Mouse (Mus musculus) gastrocnemius, adult 18-20 months (tissue): ENCODE measurements around the gene Ccdc93. TPM values are rescaled to one million over a fixed set of nuclear protein-coding genes. Genes with fewer than 3 reads are reported as not detected.
A peak's percentile ranks its signal among the peaks of the same experiment; 100 is the strongest.

Experiments used
- DNase-seq: peaks from one replicate; pipeline ENCODE4 v3.0.0; 2021; ENCODE audit warnings: low spot score
- total RNA-seq, 2 experiments: library from RNA; stranded (reverse); gene quantifications; 2 replicates each; pipeline ENCODE4 v1.2.3; 2021

Gene Ccdc93
- total RNA-seq, 2 experiments from 2014 or later = 8.3 to 8.9 TPM

DNA sequence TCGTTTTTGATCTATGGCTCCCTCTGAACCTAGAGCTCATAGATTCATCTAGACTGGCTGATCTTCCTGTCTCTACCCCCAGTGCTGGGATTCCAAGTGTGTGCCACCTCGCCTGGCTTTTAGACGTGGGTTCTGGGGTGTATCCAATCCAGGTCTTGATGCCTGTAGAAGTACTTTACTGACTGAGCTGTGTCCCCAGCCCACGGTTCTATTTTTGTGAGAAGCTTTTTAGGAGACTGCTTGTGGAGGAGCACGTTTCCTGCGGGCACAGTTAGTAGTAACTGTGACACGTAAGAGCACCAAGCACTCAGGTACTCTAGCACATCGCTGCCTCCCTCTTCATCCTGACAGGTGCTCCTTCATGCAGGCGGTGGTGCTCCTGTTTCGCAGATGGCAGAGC lies 16.4 kb downstream of the Ccdc93 start:
- no peak for DNase-seq

DNA sequence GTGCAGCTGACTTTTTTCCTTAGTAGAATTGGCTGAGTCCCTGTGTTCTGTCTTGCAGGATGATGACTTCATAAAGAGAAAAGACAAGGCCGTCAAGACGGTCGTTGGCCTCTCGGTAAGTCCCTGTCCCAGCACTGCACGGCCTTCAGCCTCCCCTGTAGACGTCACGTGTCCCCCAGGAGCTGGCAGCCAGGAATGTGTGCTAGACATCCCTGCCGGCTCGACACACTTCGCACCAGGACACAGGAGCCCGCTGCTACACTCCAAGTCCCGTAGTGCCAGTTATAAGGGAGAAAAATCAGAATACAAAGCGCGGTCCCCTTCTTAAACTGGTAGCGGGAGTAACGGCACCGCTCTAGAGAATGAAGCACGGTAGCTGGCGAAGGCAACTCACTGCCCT lies 17.3 kb downstream of the Ccdc93 start:
- DNase-seq = no peak

DNA sequence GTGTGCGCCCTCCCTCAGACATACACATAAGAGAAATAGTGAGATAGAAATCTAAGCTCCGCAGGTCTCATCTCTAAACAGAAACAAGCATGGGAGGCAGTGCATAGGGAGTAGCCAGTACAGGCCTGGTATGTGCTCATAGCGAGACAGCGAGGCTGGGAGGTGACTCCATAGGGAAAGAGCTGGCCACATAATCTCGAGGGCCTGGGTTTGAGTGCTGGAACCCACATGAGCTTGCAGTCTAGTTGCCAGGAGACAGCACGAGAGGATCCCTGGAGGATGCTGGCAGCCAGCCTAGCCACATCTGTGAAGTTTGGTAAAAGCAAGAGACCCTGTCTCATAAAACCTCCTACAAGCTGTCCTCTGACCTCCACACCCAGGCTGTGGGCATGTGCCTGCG lies 20.2 kb downstream of the Ccdc93 start:
- no peak for DNase-seq

DNA sequence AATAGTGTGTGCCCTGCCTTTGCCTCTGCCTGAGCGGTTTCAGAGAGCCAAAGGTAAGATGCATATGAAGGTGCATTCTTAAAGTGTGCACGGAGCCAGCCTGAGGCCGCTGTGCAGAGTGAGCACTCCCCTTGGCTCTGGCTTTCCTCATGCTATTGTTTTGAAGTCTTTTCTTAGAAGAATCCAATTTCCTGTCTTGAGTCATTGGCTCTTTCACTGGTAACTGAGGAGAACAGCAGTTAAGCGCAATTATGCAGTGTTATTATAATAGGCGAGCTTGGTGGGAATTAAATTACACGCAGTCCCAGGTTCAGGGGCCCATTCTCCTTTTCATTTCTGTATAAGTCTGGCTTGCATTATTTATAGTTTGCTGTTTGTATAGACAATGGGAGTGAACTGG lies 21.6 kb downstream of the Ccdc93 start:
- no peak for DNase-seq

DNA sequence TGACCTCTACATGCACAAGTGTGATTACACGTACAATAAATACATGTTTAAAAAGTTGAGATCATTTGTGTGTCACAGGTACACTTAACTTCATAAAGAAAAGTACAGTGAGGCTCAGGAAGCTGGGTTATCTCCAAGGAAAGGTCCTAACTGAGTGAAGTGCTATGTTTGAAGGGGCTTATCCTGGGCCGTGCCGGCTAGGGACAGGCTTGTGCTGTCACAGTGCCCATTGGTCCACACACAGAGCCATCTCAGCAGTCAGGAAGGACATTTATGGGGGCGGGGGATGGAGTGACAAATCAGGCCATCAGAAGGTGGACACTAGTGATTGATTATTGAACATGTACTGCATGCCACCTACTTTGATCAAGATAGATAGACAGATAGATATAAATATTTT lies 22.2 kb downstream of the Ccdc93 start:
- no peak for DNase-seq

DNA sequence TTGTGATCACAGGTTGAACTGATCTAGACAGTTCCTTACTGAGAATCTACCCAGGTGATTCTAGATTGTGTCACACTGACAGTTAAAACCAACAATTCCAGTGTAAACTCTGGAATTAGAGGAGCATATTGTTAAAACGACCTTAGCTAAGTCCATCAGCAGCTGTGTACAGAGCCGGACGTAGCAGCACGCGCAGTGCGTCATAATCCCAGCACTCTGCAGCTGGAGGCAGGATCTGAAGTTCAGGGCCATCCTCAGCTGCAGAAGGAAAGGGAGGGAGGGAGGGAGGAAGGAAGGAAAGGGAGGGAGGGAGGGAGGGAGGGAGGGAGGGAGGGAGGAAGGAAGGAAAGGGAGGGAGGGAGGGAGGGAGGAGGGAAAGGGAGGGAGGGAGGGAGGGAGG lies 24.1 kb downstream of the Ccdc93 start:
- DNase-seq = no peak

DNA sequence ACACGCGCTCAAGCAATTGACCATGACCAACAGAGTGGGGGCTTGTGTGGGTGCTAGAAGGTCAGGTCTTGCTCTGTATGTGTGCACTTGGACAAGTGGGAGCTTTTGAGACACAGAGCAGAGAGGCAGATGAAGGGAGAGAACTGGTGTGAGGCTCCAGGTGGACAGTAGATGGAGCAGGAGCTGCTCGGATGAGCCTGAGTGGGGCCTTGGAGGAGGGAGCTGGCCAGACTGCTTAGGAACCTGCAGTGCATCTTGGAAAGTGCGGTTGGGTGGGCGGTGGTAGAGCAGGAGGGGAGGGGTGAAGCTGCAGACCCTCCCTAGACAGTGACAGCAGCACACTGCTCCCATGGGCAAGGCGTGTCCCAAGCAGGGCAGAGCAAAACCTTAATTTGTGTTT lies 29.2 kb downstream of the Ccdc93 start:
- DNase-seq = no peak

DNA sequence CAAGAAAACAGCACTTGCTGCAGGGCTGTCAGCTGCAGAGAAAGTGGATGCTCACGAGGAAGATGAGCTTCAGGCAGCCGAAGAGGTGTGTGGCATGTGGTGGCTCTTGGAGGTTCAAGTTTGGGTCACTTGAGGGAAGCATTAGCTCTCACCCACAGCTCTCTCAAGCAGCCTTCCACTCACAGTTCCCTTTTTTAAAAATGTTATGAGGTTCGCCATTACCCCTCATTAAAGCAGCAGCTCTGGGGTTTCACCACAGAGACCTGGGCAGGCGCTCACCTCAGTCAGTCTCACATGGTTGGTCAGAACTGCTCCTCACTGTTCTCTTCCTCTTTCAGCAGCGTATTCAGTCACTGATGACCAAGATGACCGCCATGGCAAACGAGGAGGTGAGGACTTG lies 31.0 kb downstream of the Ccdc93 start:
- no peak for DNase-seq

DNA sequence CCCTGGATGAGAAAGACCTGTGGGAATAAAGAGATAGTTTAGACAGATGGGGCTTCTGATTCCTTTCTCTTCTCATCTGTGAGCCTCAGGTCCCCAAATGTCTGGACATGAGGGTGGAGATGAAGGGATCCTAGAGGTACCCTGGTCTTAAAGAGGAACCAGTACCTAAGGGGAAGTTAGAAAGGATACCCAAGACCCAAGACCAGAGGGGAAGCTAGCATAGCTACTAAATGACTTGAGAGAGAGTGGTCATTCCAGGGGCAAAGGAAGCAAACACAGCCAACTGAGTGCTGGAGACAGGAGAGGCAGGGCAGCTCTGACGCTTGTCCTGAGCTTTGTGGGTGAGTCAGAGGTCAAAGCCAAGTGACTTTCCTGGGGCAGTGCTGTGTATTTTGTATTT lies 31.8 kb downstream of the Ccdc93 start:
- DNase-seq = no peak

DNA sequence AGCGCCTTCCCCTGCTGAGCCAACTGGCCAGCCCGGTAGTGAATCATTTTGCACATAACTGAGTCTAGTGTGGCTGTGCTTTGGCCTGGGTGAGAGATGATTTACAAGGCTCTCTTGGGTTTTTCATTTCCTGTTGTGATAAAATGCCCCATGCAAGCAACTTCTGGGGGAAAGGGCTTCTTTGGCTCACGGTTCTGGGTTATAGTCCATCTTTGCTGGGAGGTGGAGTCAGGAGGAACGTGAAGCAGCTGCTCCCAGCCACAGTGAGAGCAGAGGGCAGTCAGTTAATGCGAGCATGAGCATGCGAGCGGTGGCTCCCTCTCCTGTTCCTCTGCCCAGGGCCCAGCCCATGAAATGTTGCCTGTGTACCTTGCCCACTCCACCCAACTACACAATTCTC lies 33.0 kb downstream of the Ccdc93 start:
- DNase-seq = no peak

DNA sequence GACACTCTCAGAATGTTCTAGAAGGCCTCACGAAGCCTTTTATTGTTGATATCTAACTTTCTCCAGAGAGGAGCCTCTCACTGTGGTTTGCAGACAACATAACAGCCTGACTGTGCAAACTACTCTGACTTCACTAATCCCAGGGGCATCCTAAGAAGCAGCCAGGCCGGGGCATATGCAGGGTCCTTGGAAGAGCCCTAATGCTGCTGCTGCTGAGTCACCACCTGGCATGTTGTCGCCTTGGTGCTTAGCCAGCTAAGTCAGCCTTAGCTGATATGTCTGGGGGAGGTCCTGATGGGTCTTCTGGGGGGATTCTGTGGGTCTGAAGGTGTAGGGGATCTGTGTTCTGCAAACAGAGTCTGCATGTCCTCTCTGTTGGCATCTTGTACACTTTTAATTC lies 35.4 kb downstream of the Ccdc93 start:
- no peak for DNase-seq

DNA sequence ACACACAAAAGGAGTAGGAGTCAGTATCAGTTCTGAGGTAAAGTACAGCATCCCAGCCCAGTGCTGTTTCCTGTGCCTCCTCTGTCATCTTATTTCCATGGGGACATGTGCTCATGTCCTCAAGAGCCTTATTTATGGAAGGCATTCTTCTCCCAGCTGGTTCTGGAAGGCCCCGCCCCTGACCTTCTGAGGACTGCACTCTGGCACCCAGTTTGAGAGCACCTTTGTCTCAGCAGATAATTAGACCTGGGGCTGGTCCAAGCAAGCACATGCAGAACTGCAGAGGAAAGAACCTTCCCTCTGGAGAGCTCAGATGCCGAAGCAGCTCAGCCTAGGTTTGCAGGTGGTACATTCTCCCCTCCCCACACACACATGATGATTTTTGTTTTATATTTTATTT lies 37.4 kb downstream of the Ccdc93 start:
- DNase-seq = no peak

DNA sequence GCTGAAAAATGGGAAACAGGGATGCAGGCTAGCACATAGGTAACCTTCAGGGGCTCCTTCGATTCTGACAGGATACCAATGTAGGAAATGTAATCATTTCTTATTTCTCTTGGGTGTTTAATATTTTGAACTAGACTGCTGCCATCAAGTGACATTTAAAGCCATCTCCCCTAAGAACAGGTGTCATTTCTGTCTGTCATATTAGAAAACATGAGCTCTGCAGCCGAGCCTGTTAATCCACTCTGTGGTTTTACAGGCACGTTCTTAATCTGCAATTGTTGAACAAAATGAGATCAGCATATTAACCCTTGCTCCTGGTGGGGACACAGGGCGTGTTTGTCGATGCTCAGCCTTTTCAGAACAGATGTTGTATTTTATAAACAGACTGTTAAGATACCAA lies 40.7 kb downstream of the Ccdc93 start:
- DNase-seq = no peak

DNA sequence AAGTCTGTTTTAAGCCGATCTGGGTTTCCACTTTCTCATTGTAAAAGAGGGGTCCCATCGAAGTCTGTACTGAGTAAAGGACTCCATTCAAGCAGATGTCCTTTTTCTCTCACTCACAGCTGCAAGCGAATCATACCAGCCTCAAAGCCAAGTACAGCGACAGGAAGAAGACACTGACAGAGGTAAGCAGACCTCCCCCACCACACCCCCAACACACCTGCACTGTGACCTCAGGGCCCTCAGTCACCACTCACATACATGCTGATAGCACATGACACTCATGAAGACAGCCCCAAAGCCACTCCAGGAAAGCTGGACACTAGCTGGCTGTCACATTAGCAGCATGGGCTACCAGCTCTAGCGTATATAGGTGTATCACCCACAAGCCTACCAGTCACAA lies 46.9 kb downstream of the Ccdc93 start:
- no peak for DNase-seq

DNA sequence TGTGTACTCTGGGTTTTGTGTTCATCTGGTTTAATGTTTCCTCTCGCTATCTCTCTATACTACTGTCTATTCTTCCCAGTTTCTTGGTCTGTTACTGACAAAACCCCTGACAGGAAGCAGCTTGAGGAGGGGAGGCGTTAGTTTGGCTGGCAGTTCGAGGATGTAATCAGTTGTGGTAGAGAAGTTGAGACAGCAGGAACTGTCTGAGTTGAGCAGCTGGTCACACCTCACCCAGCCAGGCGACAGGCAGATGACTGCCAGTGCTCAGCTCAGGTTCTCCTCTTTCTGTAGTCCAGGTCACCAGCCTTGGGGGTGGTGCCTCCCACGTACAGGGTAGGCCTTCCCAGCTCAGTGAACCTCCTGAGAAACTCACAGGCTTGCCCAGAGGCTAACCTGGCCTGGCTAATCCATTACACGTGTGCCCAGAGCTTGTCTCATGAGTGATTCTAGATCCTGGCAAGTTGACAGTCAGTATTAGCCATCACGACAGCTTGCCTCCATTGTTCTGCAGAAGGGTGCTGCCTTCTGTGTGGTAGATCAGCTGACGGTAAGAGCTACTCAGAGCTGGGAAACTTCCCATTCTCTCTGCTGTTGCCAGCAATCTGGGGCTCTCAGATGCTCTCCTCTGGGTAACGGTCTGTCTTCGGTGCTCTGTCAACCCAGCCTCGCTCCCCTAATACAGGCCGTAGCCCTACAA lies 47.6 kb downstream of the Ccdc93 start:
- DNase-seq = peak; percentile 28

DNA sequence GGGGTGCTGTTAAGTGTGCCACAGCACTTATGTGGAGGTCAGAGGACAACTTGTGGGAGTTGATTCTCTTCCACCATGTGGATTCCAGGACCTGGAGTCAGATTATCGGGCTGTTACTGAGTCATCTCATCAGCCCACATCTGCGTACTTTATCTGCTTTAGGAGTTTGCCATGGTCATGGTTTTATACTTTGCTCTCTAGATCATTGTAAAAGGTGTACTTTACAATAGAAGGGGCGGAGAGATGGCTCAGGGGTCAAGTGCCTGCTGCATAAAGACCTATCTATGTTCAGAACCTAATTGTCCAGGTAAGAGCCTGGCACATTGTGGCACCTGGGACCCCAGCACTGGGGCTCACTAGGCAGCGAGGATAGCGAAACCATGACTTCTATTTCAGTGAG lies 48.6 kb downstream of the Ccdc93 start:
- DNase-seq = no peak

DNA sequence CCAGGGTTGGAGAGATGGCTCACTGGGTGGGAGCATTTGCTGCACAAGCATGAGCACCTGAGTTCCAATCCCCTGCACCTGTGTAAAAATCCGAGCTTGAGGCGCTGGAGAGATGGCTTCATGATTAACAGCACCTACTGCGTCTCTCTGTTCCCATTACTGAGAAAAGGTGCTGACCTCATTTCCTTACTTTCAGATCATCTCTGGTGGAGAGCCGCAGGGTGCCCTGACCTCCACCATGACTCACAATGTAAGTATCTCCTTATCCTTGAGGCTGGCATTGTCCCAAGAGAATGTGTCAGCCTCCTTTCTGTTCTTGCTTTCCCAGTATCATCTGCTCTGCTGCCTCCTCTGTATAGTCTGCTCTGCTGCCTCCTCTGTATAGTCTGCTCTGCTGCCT lies 52.2 kb downstream of the Ccdc93 start:
- DNase-seq = no peak

DNA sequence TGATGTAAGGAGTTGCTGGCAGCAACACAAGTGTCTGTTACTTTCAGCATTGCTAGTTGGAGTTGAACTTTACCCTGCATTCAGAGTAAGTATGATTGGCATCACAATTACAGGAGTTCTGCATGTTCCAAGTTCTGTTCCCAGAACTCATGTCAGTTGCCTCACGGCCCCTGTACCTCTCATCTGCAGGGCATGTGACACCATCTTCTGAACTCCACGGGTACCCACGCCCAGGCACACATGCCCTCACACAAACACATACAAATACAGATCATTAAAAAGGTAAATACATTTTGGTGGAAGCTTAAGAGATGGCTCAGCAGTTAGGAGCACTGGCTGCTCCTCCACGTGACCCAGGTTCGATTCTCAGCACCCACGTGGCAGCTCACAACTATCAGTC lies 56.0 kb downstream of the Ccdc93 start:
- DNase-seq = no peak

DNA sequence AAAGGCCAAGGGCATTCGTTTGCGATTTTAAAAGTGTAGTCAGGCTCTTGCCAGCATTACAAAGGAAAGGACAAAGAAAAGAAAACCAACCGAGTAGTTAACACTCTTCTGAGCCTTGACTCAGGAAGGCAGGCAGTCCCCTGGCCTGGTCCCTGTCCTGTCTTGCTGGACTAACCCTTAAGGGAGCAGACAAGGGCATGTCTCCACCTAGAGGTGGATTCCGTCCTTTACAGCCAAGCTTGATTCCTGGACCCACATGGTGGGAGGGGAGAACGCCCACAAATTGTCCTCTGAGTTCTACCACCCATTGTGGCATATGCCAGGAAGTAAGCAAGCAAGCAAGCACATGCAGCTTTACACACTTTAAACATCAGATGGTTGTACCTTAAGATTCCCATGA lies 59.4 kb downstream of the Ccdc93 start:
- peak; percentile 16 for DNase-seq

DNA sequence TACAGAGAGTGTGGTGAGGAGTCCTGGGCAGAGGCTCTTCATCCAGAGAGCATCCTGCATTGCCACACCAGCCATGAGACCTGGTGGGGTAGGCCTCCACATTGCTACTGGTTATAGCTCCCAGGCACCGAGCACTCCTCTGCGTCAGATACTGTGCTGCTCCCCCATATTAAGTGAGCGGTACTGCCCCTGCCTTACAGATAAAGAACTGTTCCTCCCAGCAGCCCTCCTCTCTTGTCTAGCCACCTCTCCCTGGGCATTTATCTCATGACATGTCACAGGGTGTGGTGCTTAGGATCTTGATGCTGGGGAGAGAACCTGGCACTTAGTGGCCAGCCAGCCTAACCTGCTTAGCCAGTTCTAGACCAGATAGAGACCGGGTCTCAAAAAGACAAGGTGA lies 66.2 kb downstream of the Ccdc93 start:
- no peak for DNase-seq

DNA sequence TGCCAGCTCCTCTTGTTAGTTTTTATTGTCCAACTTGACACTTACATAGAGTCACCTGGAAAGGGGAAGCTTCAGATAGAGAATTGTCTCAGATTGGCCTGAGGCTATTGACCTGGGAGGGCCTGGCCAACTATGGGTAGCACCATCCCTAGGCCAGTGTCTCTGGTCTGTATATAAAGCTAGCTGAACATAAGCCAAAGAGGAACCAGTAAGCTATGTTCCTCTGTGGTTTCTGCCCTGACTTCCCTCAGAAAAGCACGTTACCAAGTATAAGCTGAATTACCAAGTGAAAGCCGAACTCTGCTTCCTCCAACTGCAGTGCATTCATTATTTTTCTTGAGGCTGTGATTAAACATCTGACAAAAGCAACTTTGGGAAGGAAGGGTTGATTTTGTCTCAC lies 77.9 kb downstream of the Ccdc93 start:
- DNase-seq = no peak

DNA sequence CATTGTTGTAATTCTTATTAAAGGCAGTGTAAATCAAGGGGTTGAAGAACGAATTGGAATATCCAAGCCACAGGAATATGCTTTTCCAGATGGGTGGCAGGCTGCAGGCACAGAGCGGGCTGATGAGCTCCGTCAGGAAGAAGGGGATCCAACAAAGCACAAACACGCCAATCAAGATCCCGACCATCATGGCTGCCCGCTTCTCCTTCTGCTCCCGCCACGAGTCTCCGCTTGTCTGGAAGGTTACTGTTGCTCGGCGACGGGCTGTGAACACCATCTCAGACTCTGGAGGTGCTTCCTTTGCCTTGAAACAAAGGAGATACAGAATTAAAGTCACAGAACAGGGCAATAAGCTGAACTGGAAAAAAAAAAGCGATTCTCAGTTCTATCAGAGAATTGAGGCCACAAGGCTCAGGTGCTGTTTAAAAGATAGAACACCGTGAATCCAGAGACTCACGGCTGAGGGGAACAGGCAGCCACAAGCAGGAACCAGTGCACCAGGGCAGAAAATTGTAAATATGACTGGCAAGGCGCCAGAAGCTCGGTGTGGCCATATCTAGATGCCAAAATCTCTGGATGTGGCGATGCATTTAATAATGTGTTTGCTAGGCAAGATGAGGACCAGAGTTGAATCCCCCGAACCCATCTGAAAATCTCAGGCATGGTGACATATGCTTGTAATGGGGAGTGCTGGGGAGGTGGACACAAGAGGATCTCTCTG lies 79.7 kb downstream of the Ccdc93 start:
- DNase-seq = no peak

DNA sequence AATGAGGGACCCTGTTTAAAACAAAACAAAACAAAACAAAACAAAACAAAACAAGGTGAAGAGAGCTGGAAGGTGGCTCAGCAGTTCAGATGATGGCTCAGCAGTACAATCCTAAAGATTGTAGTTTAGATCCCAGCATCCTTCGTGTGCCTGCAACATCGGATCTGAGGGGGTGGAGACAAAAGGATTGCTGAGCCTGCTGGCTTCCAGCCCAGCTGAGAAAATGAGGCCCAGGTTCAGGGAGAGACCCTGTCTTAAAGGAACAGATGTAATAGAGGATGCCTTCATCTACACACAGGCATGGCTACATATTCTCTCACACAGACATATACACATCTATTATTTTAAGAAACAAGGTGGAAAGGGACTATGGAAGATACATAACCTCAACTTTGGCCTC lies 80.3 kb downstream of the Ccdc93 start:
- no peak for DNase-seq

DNA sequence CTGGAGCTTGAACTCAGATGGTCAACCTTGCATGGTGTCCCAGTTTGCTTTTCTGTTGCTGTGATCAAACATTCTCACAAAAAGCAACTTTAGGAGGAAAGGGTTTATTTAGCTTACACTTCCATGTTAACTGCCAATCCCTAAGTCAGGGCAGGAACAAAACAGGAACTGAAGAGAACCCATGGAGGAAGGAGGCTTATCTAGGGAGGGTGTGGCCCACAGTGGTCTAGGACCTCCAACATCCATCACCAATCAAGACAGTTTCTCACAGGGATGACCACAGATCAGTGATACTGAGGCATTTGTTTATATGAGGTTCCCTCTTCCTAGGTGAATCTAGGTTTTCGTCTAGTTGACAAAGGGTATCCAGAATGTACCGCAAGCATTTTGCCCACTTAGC lies 81.1 kb downstream of the Ccdc93 start:
- no peak for DNase-seq
